Mouse (Mus musculus): ENCODE data around the gene Hist2h4.

Gene Hist2h4

GRCm38 (mm10) chr3:96220765-96221639 is 42.1 kb downstream of the Hist2h4 start, which contains the start of the genes Hist2h2ac and Hist2h2be:
Hist2h2ac (minus strand) TSS chr3:96220880.
Hist2h2be (plus strand) TSS chr3:96221119.
- DNase-seq: peak; percentile 42

GRCm38 (mm10) chr3:96220131-96220764 is 42.9 kb downstream of the Hist2h4 start:
- DNase-seq: peak; percentile 50

- peak; percentile 66 for DNase-seq
These were observed 43.4 kb downstream of the Hist2h4 start, which contains the start of the genes Bola1 and Hist2h2ab for GRCm38 (mm10) chr3:96219661-96220130. Bola1 (minus strand) TSS chr3:96219709. Hist2h2ab (plus strand) TSS chr3:96219865.

- no peak for DNase-seq
These were observed 43.9 kb downstream of the Hist2h4 start for GRCm38 (mm10) chr3:96219191-96219641.

Measured in right cerebral cortex, postnatal 14 days (tissue).